ENCODE assay signal across 29 mouse cellular contexts in genomic region chr14:103556609-103557008, GRCm38 (mm10). TPM values are rescaled to one million over a fixed set of nuclear protein-coding genes. Genes with fewer than 3 reads are reported as not detected.
DNase-seq lines count a peak whose midpoint lies in the region; ATAC-seq lines count a peak whose summit lies in the region.
"Had no signal": no experiment of that assay in that cellular context is flagged by ENCODE, and none has a peak within 500 bp of the region (broad histone marks: within the 10 kb centered on the region; RNA-seq: fewer than 3 reads in every experiment).

No protein-coding gene starts in this region.

- ATAC-seq in heart, embryonic 12.5 days (ENCODE audit: insufficient number of reproducible peaks, low FRiP score), result no peak
- no peak for ATAC-seq in midbrain, embryonic 14.5 days (ENCODE audit: low FRiP score, low TSS enrichment)
- no peak for ATAC-seq in midbrain, embryonic 11.5 days (ENCODE audit: low FRiP score)
- peak; percentile 54; the same call in 1 of the 2 replicates for ATAC-seq in common myeloid progenitor, adult 5-6 weeks (replicated peaks; ENCODE audit: low read depth, poor library complexity, severe bottlenecking)
- ATAC-seq: activated CD4-positive, CD25-positive, alpha-beta regulatory T cell, adult 4 months; liver, embryonic 12.5 days; liver, postnatal 0 days; lung, postnatal 0 days; midbrain, embryonic 16.5 days had no signal

- H3K27ac ChIP-seq in heart, embryonic 12.5 days (ENCODE audit: poor library complexity, severe bottlenecking), result no peak overlapping the region
- no peak overlapping the region for H3K27ac ChIP-seq in midbrain, embryonic 14.5 days (replicated peaks; ENCODE audit: low read depth, low read length)
- no peak overlapping the region for H3K27ac ChIP-seq in midbrain, embryonic 11.5 days (ENCODE audit: low read depth, low read length)
- H3K27ac ChIP-seq: heart, embryonic 10.5 days; hindbrain, embryonic 15.5 days; kidney, embryonic 15.5 days; liver, embryonic 12.5 days had no signal

- no peak overlapping the region for H3K4me3 ChIP-seq in heart, embryonic 12.5 days
- no peak overlapping the region for H3K4me3 ChIP-seq in midbrain, embryonic 14.5 days (replicated peaks; ENCODE audit: low read depth, low read length)
- H3K4me3 ChIP-seq in midbrain, embryonic 11.5 days (ENCODE audit: low read depth, low read length), result no peak overlapping the region
- H3K4me3 ChIP-seq: heart, embryonic 10.5 days; hindbrain, embryonic 15.5 days; kidney, embryonic 15.5 days; liver, embryonic 12.5 days; megakaryocyte, embryonic 14.5 days; myocyte had no signal

- no peak overlapping the region for H3K9ac ChIP-seq in heart, embryonic 12.5 days
- H3K9ac ChIP-seq in midbrain, embryonic 14.5 days (replicated peaks; ENCODE audit: low read length), result no peak overlapping the region
- H3K9ac ChIP-seq in midbrain, embryonic 11.5 days (ENCODE audit: low read length), result no peak overlapping the region
- H3K9ac ChIP-seq: hindbrain, embryonic 15.5 days; kidney, embryonic 15.5 days; liver, embryonic 12.5 days; liver, postnatal 0 days had no signal

- H3K4me1 ChIP-seq in heart, embryonic 12.5 days (replicated peaks), result no peaks in the 10 kb centered on the region
- H3K4me1 ChIP-seq in midbrain, embryonic 14.5 days (ENCODE audit: control insufficient read depth, insufficient read depth, low read length), result peaks cover 15% of the 10 kb centered on the region
- no peaks in the 10 kb centered on the region for H3K4me1 ChIP-seq in midbrain, embryonic 11.5 days (ENCODE audit: control insufficient read depth, insufficient read depth, low read length)
- H3K4me1 ChIP-seq: heart, embryonic 10.5 days; kidney, embryonic 15.5 days; liver, embryonic 12.5 days had no signal

- H3K27me3 ChIP-seq in heart, embryonic 12.5 days (replicated peaks), result no peaks in the 10 kb centered on the region
- H3K27me3 ChIP-seq in midbrain, embryonic 14.5 days (ENCODE audit: control insufficient read depth, insufficient read depth, low read length), result no peaks in the 10 kb centered on the region
- H3K27me3 ChIP-seq in midbrain, embryonic 11.5 days (ENCODE audit: control insufficient read depth, insufficient read depth, low read length), result no peaks in the 10 kb centered on the region
- H3K27me3 ChIP-seq: hindbrain, embryonic 15.5 days; kidney, embryonic 15.5 days; liver, embryonic 12.5 days; megakaryocyte, embryonic 14.5 days had no signal

- H3K36me3 ChIP-seq in heart, embryonic 12.5 days, result no peaks in the 10 kb centered on the region
- no peaks in the 10 kb centered on the region for H3K36me3 ChIP-seq in midbrain, embryonic 14.5 days (ENCODE audit: control insufficient read depth, insufficient read depth, low read length)
- no peaks in the 10 kb centered on the region for H3K36me3 ChIP-seq in midbrain, embryonic 11.5 days (ENCODE audit: control insufficient read depth, insufficient read depth, low read length)
- H3K36me3 ChIP-seq: heart, embryonic 10.5 days; hindbrain, embryonic 15.5 days; kidney, embryonic 15.5 days; liver, embryonic 12.5 days had no signal

- DNase-seq in heart, adult 11 months, result peak; percentile 60
- peak; percentile 34 for DNase-seq in midbrain, embryonic 14.5 days
- DNase-seq in midbrain, embryonic 11.5 days (ENCODE audit: low spot score, missing footprints), result no peak
- peak; percentile 19 for DNase-seq in Muller cell, postnatal 12 days (ENCODE audit: inconsistent ontology term)
- DNase-seq in frontal cortex, postnatal 10 days (ENCODE audit: low spot score in 2 of 2), result no peak
- DNase-seq: adrenal gland, adult 2 months; adrenal gland, postnatal 36 days; B cell, adult 2 months; cerebellum, adult 2 months; gastrocnemius, postnatal 10 days; heart, postnatal 36 days; kidney, adult 18-20 months; kidney, postnatal 25 days; liver, postnatal 0 days; lung, postnatal 4 days; thymus, adult 2 months; thymus, postnatal 36 days had no signal

- WGBS in heart, embryonic 12.5 days, result 52% methylated on average over 5 of the region's 5 CpGs
- 22% methylated on average over 5 of the region's 5 CpGs for WGBS in midbrain, embryonic 14.5 days
- 47% methylated on average over 5 of the region's 5 CpGs for WGBS in midbrain, embryonic 11.5 days

- H3K9me3 ChIP-seq in heart, embryonic 12.5 days (replicated peaks), result no peaks in the 10 kb centered on the region
- H3K9me3 ChIP-seq in midbrain, embryonic 14.5 days (ENCODE audit: control insufficient read depth, low read length), result no peaks in the 10 kb centered on the region
- H3K9me3 ChIP-seq in midbrain, embryonic 11.5 days (ENCODE audit: control insufficient read depth, low read length), result no peaks in the 10 kb centered on the region
- H3K9me3 ChIP-seq: heart, embryonic 10.5 days; hindbrain, embryonic 15.5 days; kidney, embryonic 15.5 days; liver, embryonic 12.5 days; megakaryocyte, embryonic 14.5 days had no signal

- H3K4me2 ChIP-seq in heart, embryonic 12.5 days, result no peak overlapping the region
- H3K4me2 ChIP-seq in midbrain, embryonic 14.5 days (ENCODE audit: low read length), result no peak overlapping the region
- H3K4me2 ChIP-seq in midbrain, embryonic 11.5 days, result no peak overlapping the region
- H3K4me2 ChIP-seq: hindbrain, embryonic 15.5 days; kidney, embryonic 15.5 days; liver, embryonic 12.5 days had no signal

RNA-seq across cellular contexts. Expression of gene Scel, which starts 43.5 kb away (rescaled TPM):
- polyA plus RNA-seq in heart, embryonic 12.5 days (2016; fragmentation: Nextera tagmentation; extraction: Ambion mirVana), result 0.22 and 0.31 TPM in 2 replicates
- 0.08 and 0.20 TPM in 2 replicates for polyA plus RNA-seq in midbrain, embryonic 14.5 days (2014; fragmentation: Nextera tagmentation; extraction: Ambion mirVana)
- 0.11 and 0.33 TPM in 2 replicates for polyA plus RNA-seq in midbrain, embryonic 11.5 days (2014; fragmentation: Nextera tagmentation; extraction: Ambion mirVana)
- total RNA-seq in common myeloid progenitor, adult 5-6 weeks (2017), result not detected in 2 replicates
- total RNA-seq: MEL had no signal
- polyA plus RNA-seq: activated CD4-positive, CD25-positive, alpha-beta regulatory T cell, adult 4 months; liver, postnatal 0 days; myocyte had no signal

Comparison
In these comparisons a context has a peak if more than half of its experiments do, and no peak if none do; other contexts are left out.
1. DNase-seq: peak in heart, adult 11 months (single experiment), midbrain, embryonic 14.5 days (single experiment) and Muller cell, postnatal 12 days (single experiment); none in midbrain, embryonic 11.5 days (single experiment) and frontal cortex, postnatal 10 days (0 of 2).